ENCODE assay signal across 19 mouse cellular contexts in the genomic region with DNA sequence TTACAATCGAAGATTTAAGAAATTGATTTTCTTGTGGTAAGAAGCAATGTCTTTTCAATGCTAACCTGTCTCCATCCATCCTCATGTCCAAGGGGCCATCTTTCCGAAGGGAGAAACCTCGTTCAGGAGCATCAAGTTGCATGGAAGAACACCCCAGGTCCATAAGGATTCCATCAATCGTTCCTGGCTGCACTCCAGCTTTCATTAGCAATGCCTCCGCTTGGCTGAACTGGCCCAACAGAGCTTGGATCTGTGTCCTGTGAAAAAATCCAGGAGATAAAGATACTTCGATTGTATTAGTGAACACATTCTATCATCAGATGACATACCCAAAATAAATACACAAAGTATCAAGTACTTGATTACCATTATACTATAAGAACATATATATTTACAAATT.
DNase-seq lines count a peak whose midpoint lies in the region; ATAC-seq and TF ChIP-seq lines count a peak whose summit lies in the region.
"Had no signal": no experiment of that assay in that cellular context is flagged by ENCODE, and none has a peak within 500 bp of the region (broad histone marks: within the 10 kb centered on the region; RNA-seq: fewer than 3 reads in every experiment).

No protein-coding gene starts in this region.

- H3K27ac ChIP-seq in kidney, embryonic 16.5 days (ENCODE audit: low read length) = no peak overlapping the region
- H3K27ac ChIP-seq in gastrocnemius, adult 2 months = no peak overlapping the region
- H3K27ac ChIP-seq: forebrain, embryonic 12.5 days; hindbrain, embryonic 10.5 days; liver, embryonic 13.5 days; macrophage had no signal

- TF ChIP-seq CTCF in gastrocnemius, adult 2 months (IDR thresholded peaks at IDR 0.05) = no peak

- H3K9ac ChIP-seq in kidney, embryonic 16.5 days (replicated peaks; ENCODE audit: low read length) = no peak overlapping the region
- H3K9ac ChIP-seq: forebrain, embryonic 12.5 days; heart, embryonic 12.5 days; liver, embryonic 13.5 days had no signal

- H3K9me3 ChIP-seq in kidney, embryonic 16.5 days (ENCODE audit: low read length) = no peaks in the 10 kb centered on the region
- H3K9me3 ChIP-seq: forebrain, embryonic 12.5 days; heart, embryonic 12.5 days; hindbrain, embryonic 10.5 days; liver, embryonic 13.5 days had no signal

- no peaks in the 10 kb centered on the region for H3K27me3 ChIP-seq in kidney, embryonic 16.5 days (ENCODE audit: insufficient read depth, low read length)
- H3K27me3 ChIP-seq: forebrain, embryonic 12.5 days; heart, embryonic 12.5 days; liver, embryonic 13.5 days had no signal

- WGBS in kidney, embryonic 16.5 days = 63% methylated on average over 6 of the region's 6 CpGs

- intact Hi-C loops in gastrocnemius, adult 2 months (cut with DNase I) = no loop called here

- H3K4me1 ChIP-seq in kidney, embryonic 16.5 days (ENCODE audit: insufficient read depth, low read length) = no peaks in the 10 kb centered on the region
- H3K4me1 ChIP-seq: forebrain, embryonic 12.5 days; heart, embryonic 12.5 days; hindbrain, embryonic 10.5 days; liver, embryonic 13.5 days had no signal

- H3K36me3 ChIP-seq in kidney, embryonic 16.5 days (ENCODE audit: insufficient read depth, low read length) = no peaks in the 10 kb centered on the region
- H3K36me3 ChIP-seq: forebrain, embryonic 12.5 days; heart, embryonic 12.5 days; hindbrain, embryonic 10.5 days; liver, embryonic 13.5 days had no signal

- H3K4me3 ChIP-seq in kidney, embryonic 16.5 days (ENCODE audit: low read length) = no peak overlapping the region
- no peak overlapping the region for H3K4me3 ChIP-seq in gastrocnemius, adult 2 months
- H3K4me3 ChIP-seq: forebrain, embryonic 12.5 days; heart, embryonic 12.5 days; hindbrain, embryonic 10.5 days; liver, embryonic 13.5 days had no signal

- peak; percentile 6 for DNase-seq in kidney, postnatal 10 days
- peak; percentile 23 for DNase-seq in brain, adult 2 months (ENCODE audit: low read depth, low spot score)
- peak; percentile 24 to 26 for DNase-seq in cerebellum, adult 18-20 months
- peak; percentile 8 to 50 for DNase-seq in cerebellum, postnatal 25 days
- no peak for DNase-seq in gastrocnemius, adult 2 months
- DNase-seq in MN1 (ENCODE audit: low spot score) = no peak
- DNase-seq: adrenal gland, adult 2 months; heart, postnatal 10 days; liver, embryonic 13.5 days; lung, adult 2 months; right cerebral cortex, postnatal 25 days; spleen, adult 18-20 months had no signal

- no peak overlapping the region for H3K4me2 ChIP-seq in kidney, embryonic 16.5 days (replicated peaks; ENCODE audit: low read depth, low read length)
- H3K4me2 ChIP-seq: forebrain, embryonic 12.5 days; heart, embryonic 12.5 days; liver, embryonic 13.5 days had no signal

- ATAC-seq in kidney, embryonic 16.5 days (ENCODE audit: low FRiP score, low TSS enrichment) = no peak
- ATAC-seq: intestine, postnatal 0 days; midbrain, embryonic 16.5 days had no signal

Comparison
In these comparisons a context has a peak if more than half of its experiments do, and no peak if none do; other contexts are left out.
1. DNase-seq: peak in kidney, postnatal 10 days (single experiment), brain, adult 2 months (single experiment), cerebellum, adult 18-20 months (2 of 2) and cerebellum, postnatal 25 days (2 of 2); none in gastrocnemius, adult 2 months (single experiment) and MN1 (single experiment).